Mouse (Mus musculus) Patski (cell line): ENCODE results near the gene Tmem213. TPM values are rescaled to one million over a fixed set of nuclear protein-coding genes. Genes with fewer than 3 reads are reported as not detected.

ENCODE experiments used
- ATAC-seq: fragments of 100-300 bp; one replicate; pipeline ENCODE4 v1.8.0; 2021
- CTCF ChIA-PET: fragments of 350-600 bp; sonication (Branson Sonifier 250); formaldehyde crosslinking; loops from one replicate; lab custom pipeline; 2022; ENCODE audit warnings: inconsistent platforms; lab: Charles Lee
- POLR2A ChIA-PET: fragments of 350-600 bp; sonication (Branson Sonifier 250); formaldehyde crosslinking; loops from one replicate; lab custom pipeline; 2022; ENCODE audit warnings: antibody characterized with exemption, inconsistent platforms; lab: Charles Lee
- DNase-seq: peaks from one replicate; pipeline ENCODE4 v3.0.0-alpha.2; 2011; ENCODE audit warnings: low read depth, low spot score
- H3K27me3 ChIP-seq: fragments of 371-371 bp; one replicate; pipeline ENCODE4 v1.5.1; 2021
- CTCF ChIP-seq: fragments of 100-300 bp; IDR thresholded peaks from one replicate; pipeline ENCODE4 v1.5.1; 2021
- in situ Hi-C: fragments of 300-500 bp; cut with MboI; formaldehyde crosslinking; loops from 3 replicates; pipeline ENCODE4 v1.11.1; 2018; ENCODE audit warnings: low pct_unique_long_range_greater_than_20kb, mixed read lengths
- polyA plus RNA-seq: library from polyadenylated mRNA; unstranded; gene quantifications from one replicate; pipeline ENCODE4 v1.2.3, GENCODE M21; 2021

Tmem213 gene
- polyA plus RNA-seq, 1 experiment from 2014 or later = not detected

GRCm38 (mm10) chr6:38164705-38165104, 55.6 kb downstream of the Tmem213 start:
- no peaks in the 10 kb centered on the region for H3K27me3 ChIP-seq
- ChIA-PET CTCF (no interaction called here), POLR2A (no interaction called here)
- no peak for DNase-seq
- no peak for ATAC-seq
- in situ Hi-C loops = loop anchor here (25.0 kb wide), 1 partner anchor 148 kb away; no protein-coding TSS in a partner anchor
- TF ChIP-seq CTCF = no peak

- in situ Hi-C loops = loop anchor here (25.0 kb wide), 1 partner anchor 147 kb away; no protein-coding TSS in a partner anchor
- no peaks in the 10 kb centered on the region for H3K27me3 ChIP-seq
- DNase-seq = no peak
- CTCF ChIA-PET = no interaction called here
- no peak for ATAC-seq
- TF ChIP-seq CTCF = no peak
- POLR2A ChIA-PET = no interaction called here
Measured at GRCm38 (mm10) chr6:38165385-38165784, 56.3 kb downstream of the Tmem213 start.

Other genes starting within 250 kb of the Tmem213 start
- gene Trim24, start 238.4 kb upstream of the Tmem213 start, polyA plus RNA-seq = 20.0 TPM
- gene Svopl, start 62.3 kb upstream of the Tmem213 start, polyA plus RNA-seq = not detected
- 2.5 TPM for gene Atp6v0a4, start 15.3 kb downstream of the Tmem213 start, polyA plus RNA-seq
- 6.5 TPM for gene D630045J12Rik, start 144.8 kb downstream of the Tmem213 start, polyA plus RNA-seq
- gene Zc3hav1l, start 190.0 kb downstream of the Tmem213 start, polyA plus RNA-seq = 4.0 TPM
- gene Zc3hav1, start 245.3 kb downstream of the Tmem213 start, polyA plus RNA-seq = 32.7 TPM